Mouse (Mus musculus) bone marrow macrophage, adult 2 months (primary cell): ENCODE measurements around the gene Tbc1d7.

Source experiments
- CTCF ChIP-seq: IDR thresholded peaks from 2 replicates; pipeline ENCODE4 v1.5.1; 2012; ENCODE audit warnings: low read depth, mild to moderate bottlenecking, low read length, moderate library complexity
- POLR2A ChIP-seq: IDR thresholded peaks from 2 replicates; pipeline ENCODE4 v1.6.1; 2012; ENCODE audit warnings: mild to moderate bottlenecking, low read depth, low read length, borderline replicate concordance

DNA sequence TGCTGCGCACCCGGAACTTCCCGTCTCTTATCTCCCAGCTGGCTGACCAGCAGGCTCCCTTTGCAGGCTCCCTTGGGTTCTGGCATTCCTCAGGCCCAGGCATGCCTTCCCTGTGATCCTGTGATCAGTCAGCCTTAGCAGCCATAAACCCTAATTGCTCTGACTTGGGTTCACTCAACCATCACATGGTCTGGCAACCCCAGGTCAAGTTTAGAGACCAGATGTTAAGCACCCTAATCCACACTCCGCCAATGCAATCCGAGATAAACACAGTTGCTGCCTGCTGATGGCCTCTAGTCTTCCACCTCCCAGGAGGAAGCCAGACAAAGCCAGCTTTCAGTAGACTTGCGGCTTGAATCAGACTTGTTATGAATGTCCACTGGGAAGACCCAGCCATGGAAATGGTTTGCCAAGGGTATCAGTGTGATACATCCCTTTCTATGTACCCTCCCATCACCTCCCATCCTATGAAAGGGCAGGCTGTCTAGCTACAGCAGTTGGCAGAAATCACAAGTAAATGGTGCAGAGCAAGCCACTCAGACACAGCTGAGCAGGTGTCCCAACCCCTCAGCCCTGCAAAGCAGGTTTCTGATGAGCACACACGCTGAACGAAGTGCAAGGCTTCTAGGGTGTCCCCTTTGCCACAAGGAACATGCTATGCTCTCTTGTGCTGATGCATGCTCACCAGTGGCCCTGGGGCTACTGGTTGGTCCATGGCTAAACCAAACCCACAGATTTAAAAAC is 24.6 kb downstream of the Tbc1d7 start:
- TF ChIP-seq CTCF = no peak
- TF ChIP-seq POLR2A = no peak
